Mouse (Mus musculus): Measurements from ENCODE around the gene Gm10382.

- no peak for TF ChIP-seq CTCF (IDR thresholded peaks at IDR 0.05; ENCODE audit: control insufficient read depth, insufficient read depth, insufficient read length)
- TF ChIP-seq USF1 (IDR thresholded peaks at IDR 0.05; ENCODE audit: low read depth): no peak
- TF ChIP-seq MAX (IDR thresholded peaks at IDR 0.05): no peak
- TF ChIP-seq MYOD1 (IDR thresholded peaks at IDR 0.05; ENCODE audit: control insufficient read depth, insufficient read length, low read depth): no peak
- no peak for TF ChIP-seq CEBPB (IDR thresholded peaks at IDR 0.05; ENCODE audit: low read depth)
- TF ChIP-seq MYOG (IDR thresholded peaks at IDR 0.05; ENCODE audit: control insufficient read depth, extremely low read depth, insufficient read length): no peak
- TF ChIP-seq FOSL1 (IDR thresholded peaks at IDR 0.05; ENCODE audit: insufficient read depth, low read length, poor library complexity, severe bottlenecking): no peak
Measured at GRCm38 (mm10) chr5:125409348-125410090, 20.4 kb downstream of the Gm10382 start.
